Mouse (Mus musculus) liver, embryonic 14.5 days (tissue): ENCODE measurements around the gene Fry.

ENCODE experiments used
- CTCF ChIP-seq: IDR thresholded peaks from 2 replicates; pipeline ENCODE4 v1.5.1; 2016; ENCODE audit warnings: antibody characterized with exemption, low read depth, control low read depth
- EP300 ChIP-seq: IDR thresholded peaks from 2 replicates; pipeline ENCODE4 v1.6.1; 2016; ENCODE audit warnings: antibody characterized with exemption, low read depth

- no peak for TF ChIP-seq EP300
- no peak for TF ChIP-seq CTCF
These were observed 158.2 kb downstream of the Fry start for GRCm38 (mm10) chr5:150276611-150277010.
